Mouse (Mus musculus) stomach, postnatal 0 days (tissue): ENCODE data around the gene Abcc9.

Source experiments
- CTCF ChIP-seq: IDR thresholded peaks from 2 replicates; pipeline ENCODE4 v1.5.1; 2016; ENCODE audit warnings: antibody characterized with exemption, low read depth, mild to moderate bottlenecking, moderate library complexity
- EP300 ChIP-seq: optimal IDR thresholded peaks from 2 replicates; pipeline ENCODE3; 2016; ENCODE audit warnings: antibody characterized with exemption

DNA sequence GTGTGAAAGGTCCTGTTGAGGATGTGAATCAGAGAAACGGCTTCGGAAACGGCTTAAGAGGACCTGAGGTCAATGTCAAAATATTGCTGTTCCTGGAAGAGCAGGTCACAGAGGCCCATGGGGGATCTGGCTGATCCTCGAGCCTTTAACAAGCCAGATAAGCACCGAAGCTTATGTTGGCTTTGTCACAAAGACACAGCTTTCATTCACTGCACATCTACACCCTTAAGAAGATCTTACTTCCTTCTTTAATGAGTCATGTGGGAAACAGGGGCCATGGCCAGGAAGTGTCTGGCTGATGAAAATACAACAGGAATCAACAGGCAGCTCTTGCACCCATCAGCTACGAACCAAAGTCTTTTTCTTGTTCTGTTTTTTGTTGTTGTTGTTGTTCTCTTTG is 6.3 kb upstream of the Abcc9 start:
- no peak for TF ChIP-seq CTCF
- TF ChIP-seq EP300, result no peak
